Mouse (Mus musculus): ENCODE measurements at regions not wholly inside any gene's neighbourhood (a gene's known extent, or its start where the extent isn't known, plus 50 kb on each side); places are given as distances from the start of the nearest gene placed in this dataset.

GRCm38 (mm10) chr13:44555979-44556378, 173.3 kb upstream of the Jarid2 start:
- no peak for DNase-seq (ENCODE audit: low spot score)

- DNase-seq (ENCODE audit: low spot score) = no peak
These were observed 171.2 kb upstream of the Jarid2 start for GRCm38 (mm10) chr13:44558051-44558450.

GRCm38 (mm10) chr13:44558491-44559177, 170.6 kb upstream of the Jarid2 start:
- DNase-seq (ENCODE audit: low spot score) = no peak

- no peak for DNase-seq (ENCODE audit: low spot score)
These were observed 170.1 kb upstream of the Jarid2 start for GRCm38 (mm10) chr13:44559178-44559565.

DNA sequence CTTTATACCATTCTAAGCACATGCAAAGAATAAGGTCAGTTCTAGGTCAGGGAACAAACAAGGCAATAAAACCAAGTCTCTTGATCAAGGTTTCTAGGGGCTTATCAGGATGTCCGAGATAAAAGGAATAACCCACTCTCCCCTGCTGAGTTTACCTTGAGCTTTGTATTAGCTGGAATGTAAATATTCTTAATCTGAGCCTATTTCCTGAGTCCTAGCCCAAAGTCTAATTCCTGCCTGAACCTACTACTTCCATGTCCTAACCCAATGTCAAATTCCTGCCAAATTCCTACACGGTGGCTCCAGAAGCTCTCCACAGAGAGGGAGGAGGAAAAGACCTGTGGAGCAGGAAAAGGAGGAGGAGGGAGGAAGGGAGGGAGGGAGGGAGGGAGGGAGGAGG, 169.6 kb upstream of the Jarid2 start:
- no peak for DNase-seq (ENCODE audit: low spot score)

- DNase-seq (ENCODE audit: low spot score) = no peak
These were observed 164.6 kb upstream of the Jarid2 start for GRCm38 (mm10) chr13:44564705-44565104.

GRCm38 (mm10) chr13:44567696-44568095, 161.6 kb upstream of the Jarid2 start:
- DNase-seq (ENCODE audit: low spot score) = no peak

GRCm38 (mm10) chr13:44569241-44569778, 160.0 kb upstream of the Jarid2 start:
- no peak for DNase-seq (ENCODE audit: low spot score)

GRCm38 (mm10) chr13:44573463-44573862, 155.8 kb upstream of the Jarid2 start:
- no peak for DNase-seq (ENCODE audit: low spot score)

DNA sequence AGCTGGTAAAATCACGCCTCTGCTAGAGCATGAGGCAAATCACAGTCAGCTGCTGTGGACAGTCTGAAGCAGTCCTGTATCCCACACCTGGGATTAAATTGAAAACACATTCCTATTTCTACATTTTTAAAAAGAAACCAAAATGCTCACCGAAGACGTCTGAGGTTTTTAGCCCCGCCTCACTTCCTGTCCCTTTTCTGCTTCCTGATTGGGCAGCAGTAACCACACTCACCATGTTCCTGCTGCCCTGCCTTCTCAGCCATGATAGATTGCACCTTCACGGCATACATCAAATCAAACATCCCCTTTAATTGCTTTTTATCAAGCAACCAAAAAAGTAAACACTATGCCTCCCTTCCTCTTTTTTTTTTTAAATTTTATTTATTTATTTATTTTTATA, 150.1 kb upstream of the Jarid2 start:
- no peak for DNase-seq (ENCODE audit: low spot score)

GRCm38 (mm10) chr13:44580156-44580736, 149.0 kb upstream of the Jarid2 start:
- no peak for DNase-seq (ENCODE audit: low spot score)

DNA sequence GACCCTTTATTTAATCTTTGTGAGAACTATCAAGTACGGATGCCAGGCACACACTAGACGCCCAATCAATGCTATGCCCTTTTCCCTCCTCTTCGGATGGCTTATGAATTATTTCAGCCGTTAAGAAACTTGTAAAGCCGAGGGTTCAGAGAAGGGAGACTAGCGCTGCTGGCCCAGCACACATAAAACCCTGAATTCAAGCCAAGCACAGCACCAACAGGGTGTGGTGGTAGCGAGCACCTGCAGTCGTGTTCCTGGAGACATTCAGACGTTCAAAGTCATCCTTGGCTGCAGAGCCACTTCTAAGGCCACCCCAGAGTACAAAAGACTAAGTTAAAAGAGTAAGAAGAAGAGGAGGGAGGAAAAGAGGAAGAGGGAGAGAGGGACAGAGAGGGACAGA, 148.5 kb upstream of the Jarid2 start:
- DNase-seq (ENCODE audit: low spot score) = no peak

- DNase-seq (ENCODE audit: low spot score) = no peak
These were observed 147.1 kb upstream of the Jarid2 start for GRCm38 (mm10) chr13:44581947-44582766.

DNA sequence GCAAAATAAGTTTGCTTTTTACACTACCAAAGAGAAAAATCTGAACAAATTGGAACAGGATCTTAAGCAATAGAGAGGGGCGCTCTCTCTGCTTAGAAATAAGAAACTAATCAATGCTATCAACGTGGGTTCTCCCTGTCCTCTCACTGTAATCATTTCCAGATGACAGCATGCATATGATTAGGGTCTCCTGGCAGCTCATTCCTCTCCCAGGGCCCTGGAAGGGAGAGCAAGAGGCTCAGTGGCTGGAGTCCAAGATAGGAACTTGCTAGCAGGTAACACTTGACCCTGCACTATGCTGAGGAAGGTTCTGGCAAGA, 146.5 kb upstream of the Jarid2 start:
- DNase-seq (ENCODE audit: low spot score) = no peak

- no peak for DNase-seq (ENCODE audit: low spot score)
These were observed 145.7 kb upstream of the Jarid2 start for GRCm38 (mm10) chr13:44583614-44584013.

- DNase-seq (ENCODE audit: low spot score) = no peak
These were observed 145.1 kb upstream of the Jarid2 start for GRCm38 (mm10) chr13:44584151-44584550.

GRCm38 (mm10) chr13:44584551-44584950, 144.7 kb upstream of the Jarid2 start:
- no peak for DNase-seq (ENCODE audit: low spot score)

- DNase-seq (ENCODE audit: low spot score) = no peak
These were observed 141.4 kb upstream of the Jarid2 start for GRCm38 (mm10) chr13:44587846-44588245.

DNA sequence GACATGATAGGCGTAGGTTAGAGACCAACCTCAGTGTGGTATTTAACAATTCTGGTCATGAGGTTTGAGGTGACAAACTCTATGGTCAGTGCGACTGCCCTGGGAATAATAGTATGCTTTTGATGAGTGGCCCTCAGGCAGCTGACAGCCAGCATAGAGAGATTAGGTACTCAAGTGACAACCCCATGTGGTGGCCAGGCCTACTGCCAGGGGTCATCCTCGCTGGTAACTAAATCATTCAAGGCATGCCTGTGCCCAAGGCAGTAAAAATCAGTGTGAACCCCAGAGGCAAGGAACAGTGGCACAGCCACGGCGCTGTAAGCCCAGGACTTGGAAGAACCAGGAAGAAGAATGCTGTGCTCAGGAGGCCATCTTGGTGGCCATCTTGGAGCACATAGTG, 134.6 kb upstream of the Jarid2 start:
- DNase-seq (ENCODE audit: low spot score) = no peak

DNA sequence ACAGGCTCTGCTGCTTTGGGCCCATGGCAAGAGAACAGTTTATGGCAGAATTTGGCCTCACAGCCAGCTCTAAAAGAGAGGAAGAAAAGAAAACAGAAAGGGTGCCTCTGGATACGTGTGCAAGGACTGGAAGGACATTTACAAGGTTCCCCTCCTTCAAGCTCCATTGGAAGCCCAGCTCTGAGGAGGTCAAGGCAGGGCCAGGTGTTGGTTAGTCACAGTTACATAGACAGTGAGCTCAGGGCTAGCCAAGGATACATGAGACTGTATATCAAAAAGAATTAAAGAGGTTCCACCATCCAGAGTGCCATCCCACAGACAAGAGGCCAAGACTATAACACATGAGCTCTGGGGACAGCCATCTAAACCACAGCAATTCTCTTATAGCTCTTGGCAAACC, 131.6 kb upstream of the Jarid2 start:
- no peak for DNase-seq (ENCODE audit: low spot score)

DNA sequence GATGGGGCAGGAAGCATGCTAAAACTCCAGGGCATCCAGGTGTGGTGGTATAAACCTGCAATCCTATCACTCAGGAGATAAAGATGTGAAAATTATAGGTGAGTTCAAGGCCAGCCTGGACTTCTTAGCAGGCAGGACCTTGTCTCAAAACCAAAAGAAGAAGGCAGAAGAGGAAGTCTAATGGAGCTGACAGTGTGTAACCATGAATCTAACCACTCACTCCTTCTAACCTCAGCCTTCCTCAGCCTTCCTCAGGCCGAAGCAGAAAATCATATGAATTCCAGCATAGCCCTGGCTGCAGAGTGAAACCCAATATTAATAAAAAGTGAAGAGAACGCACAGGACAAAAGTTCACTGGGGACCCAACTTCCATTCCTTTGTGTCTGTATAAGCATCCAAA, 128.2 kb upstream of the Jarid2 start:
- DNase-seq (ENCODE audit: low spot score) = no peak

GRCm38 (mm10) chr13:44602658-44603057, 126.6 kb upstream of the Jarid2 start:
- no peak for DNase-seq (ENCODE audit: low spot score)
